Mouse (Mus musculus) midbrain, postnatal 0 days (tissue): Measurements from ENCODE around the gene Gpn2. TPM values are rescaled to one million over a fixed set of nuclear protein-coding genes. Genes with fewer than 3 reads are reported as not detected.
A peak's percentile ranks its signal among the peaks of the same experiment; 100 is the strongest.

Experiments used
- ATAC-seq: fragments of 200-750 bp; cut with Nextera tagmentation; 2 replicates; pipeline ENCODE4 v1.8.0; 2017; ENCODE audit warnings: moderate number of reproducible peaks, mild to moderate bottlenecking, moderate TSS enrichment, moderate library complexity; ENCODE audit not compliant: low FRiP score
- DNase-seq: peaks from one replicate; pipeline ENCODE4 v3.0.0-alpha.2; 2015; ENCODE audit warnings: low spot score
- H3K27ac ChIP-seq: fragments of 300-500 bp; sonication (generic); 2 replicates; pipeline ENCODE4 v1.5.1; 2014; ENCODE audit warnings: low read depth, mild to moderate bottlenecking, low read length, mixed read lengths
- H3K27me3 ChIP-seq: fragments of 300-500 bp; sonication (generic); 2 replicates; pipeline ENCODE4 v1.6.1; 2014; ENCODE audit warnings: low read length, control low read depth, mixed read lengths; ENCODE audit not compliant: insufficient read depth
- H3K36me3 ChIP-seq: fragments of 300-500 bp; sonication (generic); 2 replicates; pipeline ENCODE4 v1.6.1; 2014; ENCODE audit warnings: low read length, control low read depth, mixed read lengths; ENCODE audit not compliant: insufficient read depth
- H3K4me1 ChIP-seq: fragments of 300-500 bp; sonication (generic); 2 replicates; pipeline ENCODE4 v1.6.1; 2014; ENCODE audit warnings: mild to moderate bottlenecking, control low read depth, antibody characterized with exemption, low read length, mixed read lengths; ENCODE audit not compliant: insufficient read depth
- H3K4me2 ChIP-seq: fragments of 300-500 bp; sonication (generic); 2 replicates; pipeline ENCODE4 v1.6.1; 2014; ENCODE audit warnings: low read depth, mild to moderate bottlenecking, low read length, mixed read lengths; ENCODE audit not compliant: poor library complexity, severe bottlenecking
- H3K4me3 ChIP-seq: fragments of 300-500 bp; sonication (generic); 2 replicates; pipeline ENCODE4 v1.5.1; 2014; ENCODE audit warnings: low read depth, mild to moderate bottlenecking, low read length, moderate library complexity
- H3K9ac ChIP-seq: fragments of 300-500 bp; sonication (generic); replicated peaks from 2 replicates; pipeline ENCODE4 v1.6.1; 2014; ENCODE audit warnings: mild to moderate bottlenecking, low read length, moderate library complexity, mixed read lengths; ENCODE audit not compliant: poor library complexity, severe bottlenecking
- H3K9me3 ChIP-seq: fragments of 300-500 bp; sonication (generic); 2 replicates; pipeline ENCODE4 v1.6.1; 2016; ENCODE audit warnings: low read length, control low read depth
- CTCF ChIP-seq: IDR thresholded peaks from 2 replicates; pipeline ENCODE4 v1.5.1; 2016; ENCODE audit warnings: antibody characterized with exemption, mild to moderate bottlenecking
- WGBS: fragments of 180-500 bp; shearing (Covaris S2); extraction: QIAGEN DNeasy Blood & Tissue Kit; methylation state at CpG from one replicate; pipeline ENCODE4 v1.1.7; 2014; 5-methylcytosine and 5-hydroxymethylcytosine counted together
- polyA plus RNA-seq: library from polyadenylated mRNA; unstranded; fragments of >200 nt; fragmentation: Nextera tagmentation; extraction: Ambion mirVana; gene quantifications from 2 replicates; pipeline ENCODE4 v1.2.1, GENCODE M21; 2015
- total RNA-seq: library from RNA; depleted of rRNA; stranded (reverse); fragments of >200 nt; gene quantifications from 2 replicates; pipeline ENCODE4 v1.2.3, GENCODE M21; 2014

The Gpn2 gene
- total and polyA plus RNA-seq, 2 experiments from 2014 or later: 16.2 to 22.7 TPM

- TF ChIP-seq CTCF: no peak
- Histone ChIP-seq H3K4me3 (no peak overlapping the region), H3K27me3 (peaks cover 22% of the 10 kb centered on the region), H3K36me3 (peaks cover 35% of the 10 kb centered on the region), H3K9ac (no peak overlapping the region), H3K4me2 (no peak overlapping the region), H3K4me1 (no peaks in the 10 kb centered on the region), H3K9me3 (no peaks in the 10 kb centered on the region), H3K27ac (no peak overlapping the region)
- 68% methylated on average over 6 of the region's 6 CpGs for WGBS
- ATAC-seq (no peak), DNase-seq (no peak)
These were observed 20.7 kb downstream of the Gpn2 start for GRCm38 (mm10) chr4:133604856-133605255.

DNA sequence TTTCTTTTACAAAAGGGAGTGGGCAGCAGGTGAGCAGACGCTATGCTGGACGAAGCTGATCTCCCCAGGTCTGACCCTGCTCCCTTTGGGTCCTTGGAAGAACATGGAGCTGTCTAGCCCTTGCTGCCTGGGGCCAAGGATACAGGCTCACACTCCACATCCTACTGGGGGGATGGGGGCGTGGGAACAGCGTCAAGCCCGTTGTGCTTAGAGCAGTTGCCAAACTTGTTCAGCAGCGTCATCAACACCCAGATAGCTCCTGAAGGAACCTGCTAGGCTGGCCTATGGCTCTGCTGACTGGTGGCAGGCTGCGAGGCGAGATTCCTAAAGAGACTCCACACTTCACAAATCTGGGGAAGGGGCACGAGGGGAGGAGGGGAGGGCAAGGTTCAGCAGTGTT is 21.2 kb downstream of the Gpn2 start:
- ATAC-seq (no peak), DNase-seq (no peak)
- Histone ChIP-seq H3K9ac (no peak overlapping the region), H3K9me3 (no peaks in the 10 kb centered on the region), H3K36me3 (peaks cover 38% of the 10 kb centered on the region), H3K4me2 (no peak overlapping the region), H3K27me3 (peaks cover 17% of the 10 kb centered on the region), H3K4me3 (no peak overlapping the region), H3K4me1 (no peaks in the 10 kb centered on the region), H3K27ac (no peak overlapping the region)
- TF ChIP-seq CTCF: no peak
- 62% methylated on average over 9 of the region's 9 CpGs for WGBS

DNA sequence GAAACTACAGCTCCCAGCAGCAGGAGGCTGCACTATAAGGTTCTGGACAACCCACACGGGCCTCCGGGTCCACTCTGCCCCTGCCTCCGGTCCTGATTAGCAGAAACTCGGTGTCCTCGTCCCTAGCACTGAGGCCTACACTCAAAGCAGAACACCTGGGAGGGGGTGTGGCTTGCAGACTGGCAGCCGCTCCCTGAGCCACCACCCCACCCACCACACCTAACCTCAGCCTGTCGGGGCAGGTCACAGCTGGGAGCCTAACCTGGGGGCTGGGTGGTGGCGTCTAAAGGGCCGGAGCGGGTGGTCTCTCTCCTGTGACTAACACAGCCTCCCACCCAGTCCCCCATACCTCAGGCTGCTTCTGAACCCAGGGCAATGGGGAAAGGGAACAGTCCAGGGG is 23.1 kb downstream of the Gpn2 start:
- peaks cover 8% of the 10 kb centered on the region for H3K27me3 ChIP-seq
- H3K4me3 ChIP-seq: no peak overlapping the region
- H3K27ac ChIP-seq: no peak overlapping the region
- TF ChIP-seq CTCF: no peak
- ATAC-seq: no peak
- peaks cover 45% of the 10 kb centered on the region for H3K36me3 ChIP-seq
- H3K9me3 ChIP-seq: no peaks in the 10 kb centered on the region
- H3K4me1 ChIP-seq: no peaks in the 10 kb centered on the region
- 82% methylated on average over 10 of the region's 10 CpGs for WGBS
- DNase-seq: no peak
- H3K4me2 ChIP-seq: no peak overlapping the region
- H3K9ac ChIP-seq: no peak overlapping the region

DNA sequence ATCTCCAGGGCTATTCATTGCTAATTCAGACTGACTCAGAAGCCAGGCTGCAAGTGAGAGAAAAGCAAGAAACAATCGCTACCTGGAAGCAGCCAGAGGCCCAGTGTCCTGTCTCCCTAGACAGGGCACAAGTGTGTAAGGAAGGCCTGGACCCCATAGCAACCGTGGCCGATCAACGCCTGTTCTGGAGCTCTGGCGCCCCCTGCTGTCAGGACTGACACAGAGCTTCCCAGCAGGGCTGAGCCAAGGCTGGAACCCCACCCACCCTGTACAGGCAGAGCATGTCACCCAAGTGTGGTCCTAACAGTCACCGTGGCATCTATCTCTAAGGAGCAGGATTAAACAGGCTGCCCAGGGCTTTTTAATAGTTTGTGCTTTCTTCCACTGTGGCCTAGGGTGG is 25.6 kb downstream of the Gpn2 start:
- Histone ChIP-seq H3K9ac (no peak overlapping the region), H3K4me2 (no peak overlapping the region), H3K4me1 (no peaks in the 10 kb centered on the region), H3K27ac (no peak overlapping the region), H3K27me3 (no peaks in the 10 kb centered on the region), H3K36me3 (peaks cover 51% of the 10 kb centered on the region), H3K9me3 (no peaks in the 10 kb centered on the region), H3K4me3 (no peak overlapping the region)
- ATAC-seq (no peak), DNase-seq (peak; percentile 75)
- WGBS: 16% methylated on average over 6 of the region's 6 CpGs
- TF ChIP-seq CTCF: peak; percentile 80

- Histone ChIP-seq H3K4me2 (no peak overlapping the region), H3K4me3 (no peak overlapping the region), H3K27ac (no peak overlapping the region), H3K9ac (no peak overlapping the region), H3K27me3 (no peaks in the 10 kb centered on the region), H3K4me1 (no peaks in the 10 kb centered on the region), H3K9me3 (no peaks in the 10 kb centered on the region), H3K36me3 (peaks cover 49% of the 10 kb centered on the region)
- DNase-seq (no peak), ATAC-seq (no peak)
- over 99% methylated on average over 5 of the region's 5 CpGs for WGBS
- TF ChIP-seq CTCF: peak; percentile 56
These were observed 27.7 kb downstream of the Gpn2 start for GRCm38 (mm10) chr4:133611815-133612214.

- DNase-seq (no peak), ATAC-seq (no peak)
- H3K4me2 ChIP-seq: no peak overlapping the region
- H3K4me1 ChIP-seq: no peaks in the 10 kb centered on the region
- peaks cover 44% of the 10 kb centered on the region for H3K36me3 ChIP-seq
- no peaks in the 10 kb centered on the region for H3K27me3 ChIP-seq
- no peak overlapping the region for H3K27ac ChIP-seq
- no peak overlapping the region for H3K4me3 ChIP-seq
- no peak overlapping the region for H3K9ac ChIP-seq
- 98% methylated on average over 7 of the region's 7 CpGs for WGBS
- no peaks in the 10 kb centered on the region for H3K9me3 ChIP-seq
- peak; percentile 41 for TF ChIP-seq CTCF
These were observed 28.3 kb downstream of the Gpn2 start for GRCm38 (mm10) chr4:133612416-133612815.
